In genomic region chr8:13037015-13037414, GRCm38 (mm10) we compare ENCODE assay signal across 10 mouse cellular contexts. TPM values are rescaled to one million over a fixed set of nuclear protein-coding genes. Genes with fewer than 3 reads are reported as not detected.
DNase-seq lines count a peak whose midpoint lies in the region; ATAC-seq and TF ChIP-seq lines count a peak whose summit lies in the region.
"Had no signal": no experiment of that assay in that cellular context is flagged by ENCODE, and none has a peak within 500 bp of the region (broad histone marks: within the 10 kb centered on the region; RNA-seq: fewer than 3 reads in every experiment).

Gene F10 (plus strand): TSS chr8:13037308.

- 57% methylated on average over 7 of the region's 7 CpGs for whole genome bisulfite sequencing in heart, embryonic 14.5 days
- WGBS in embryonic facial prominence, embryonic 15.5 days = 62% methylated on average over 7 of the region's 7 CpGs
- WGBS in limb, embryonic 14.5 days = 63% methylated on average over 7 of the region's 7 CpGs

- H3K4me2 ChIP-seq in heart, embryonic 14.5 days (ENCODE audit: low read length) = no peak within 1 kb of the TSS
- H3K4me2 ChIP-seq in embryonic facial prominence, embryonic 15.5 days (replicated peaks) = no peak within 1 kb of the TSS
- H3K4me2 ChIP-seq in limb, embryonic 14.5 days (replicated peaks; ENCODE audit: low read depth, low read length, severe bottlenecking) = no peak within 1 kb of the TSS
- H3K4me2 ChIP-seq: embryonic facial prominence, embryonic 13.5 days; lung, embryonic 14.5 days had no signal

- H3K36me3 ChIP-seq in heart, embryonic 14.5 days (ENCODE audit: control insufficient read depth, insufficient read depth, low read length) = no peaks in the 10 kb centered on the region
- H3K36me3 ChIP-seq in embryonic facial prominence, embryonic 15.5 days = no peaks in the 10 kb centered on the region
- H3K36me3 ChIP-seq in limb, embryonic 14.5 days (ENCODE audit: control insufficient read depth, insufficient read depth, low read length) = no peaks in the 10 kb centered on the region
- H3K36me3 ChIP-seq: embryonic facial prominence, embryonic 13.5 days had no signal

- H3K9ac ChIP-seq in heart, embryonic 14.5 days (ENCODE audit: low read length) = peak within 1 kb of the TSS; percentile 16; the same call in 1 of the 2 replicates
- H3K9ac ChIP-seq in embryonic facial prominence, embryonic 15.5 days = no peak within 1 kb of the TSS
- H3K9ac ChIP-seq in limb, embryonic 14.5 days (ENCODE audit: low read depth, low read length, severe bottlenecking) = 0 out of 2 replicates have a peak within 1 kb of the TSS, but pooled peaks have one; percentile 16
- H3K9ac ChIP-seq: embryonic facial prominence, embryonic 13.5 days; lung, embryonic 14.5 days had no signal

- TF ChIP-seq POLR2A in limb, embryonic 14.5 days (IDR thresholded peaks at IDR 0.05; ENCODE audit: borderline replicate concordance, extremely low read depth, insufficient read depth, insufficient read length) = no peak

- H3K4me1 ChIP-seq in heart, embryonic 14.5 days (ENCODE audit: control insufficient read depth in 2 of 2, insufficient read depth in 2 of 2, low read length in 2 of 2) = peaks cover 21 to 24% of the 10 kb centered on the region in 2 experiments
- H3K4me1 ChIP-seq in embryonic facial prominence, embryonic 15.5 days = peaks cover 8% of the 10 kb centered on the region; the same call in 1 of the 2 replicates
- no peaks in the 10 kb centered on the region for H3K4me1 ChIP-seq in limb, embryonic 14.5 days (ENCODE audit: control insufficient read depth, insufficient read depth, low read length)

- no peak within 1 kb of the TSS for H3K4me3 ChIP-seq in heart, embryonic 14.5 days (ENCODE audit: control insufficient read depth in 1 of 2, insufficient read depth in 1 of 2, low read depth in 1 of 2, low read length in 2 of 2)
- no peak within 1 kb of the TSS for H3K4me3 ChIP-seq in embryonic facial prominence, embryonic 15.5 days (replicated peaks)
- no peak within 1 kb of the TSS for H3K4me3 ChIP-seq in limb, embryonic 14.5 days (replicated peaks; ENCODE audit: low read length)
- H3K4me3 ChIP-seq: embryonic facial prominence, embryonic 13.5 days had no signal

- H3K27me3 ChIP-seq in heart, embryonic 14.5 days (ENCODE audit: control insufficient read depth, insufficient read depth, low read length) = no peaks in the 10 kb centered on the region
- no peaks in the 10 kb centered on the region for H3K27me3 ChIP-seq in embryonic facial prominence, embryonic 15.5 days
- H3K27me3 ChIP-seq in limb, embryonic 14.5 days (ENCODE audit: control insufficient read depth, insufficient read depth, low read length) = no peaks in the 10 kb centered on the region
- H3K27me3 ChIP-seq: embryonic facial prominence, embryonic 13.5 days had no signal

- peak within 1 kb of the TSS; percentile 34 to 67; a peak in 3 of 4 replicates for H3K27ac ChIP-seq in heart, embryonic 14.5 days (replicated peaks in 1 of 2; ENCODE audit: control insufficient read depth in 1 of 2, insufficient read depth in 1 of 2, low read depth in 2 of 2, low read length in 2 of 2)
- peak within 1 kb of the TSS; percentile 11; the same call in 1 of the 2 replicates for H3K27ac ChIP-seq in embryonic facial prominence, embryonic 15.5 days (replicated peaks)
- no peak within 1 kb of the TSS for H3K27ac ChIP-seq in limb, embryonic 14.5 days (replicated peaks; ENCODE audit: low read depth, low read length)
- H3K27ac ChIP-seq: embryonic facial prominence, embryonic 13.5 days had no signal

- DNase-seq in heart, adult 18-20 months = no peak
- no peak for DNase-seq in limb, embryonic 14.5 days (ENCODE audit: low spot score)
- no peak for DNase-seq in yolk sac, embryonic 10.5 days (ENCODE audit: low spot score)
- DNase-seq: gastrocnemius, postnatal 10 days; lung, embryonic 14.5 days had no signal

- H3K9me3 ChIP-seq in heart, embryonic 14.5 days (ENCODE audit: control insufficient read depth, low read length) = no peaks in the 10 kb centered on the region
- H3K9me3 ChIP-seq in embryonic facial prominence, embryonic 15.5 days (replicated peaks) = no peaks in the 10 kb centered on the region
- no peaks in the 10 kb centered on the region for H3K9me3 ChIP-seq in limb, embryonic 14.5 days (ENCODE audit: control insufficient read depth, low read length)
- H3K9me3 ChIP-seq: embryonic facial prominence, embryonic 13.5 days had no signal

- peak; percentile 44 for ATAC-seq in heart, embryonic 14.5 days (ENCODE audit: insufficient number of reproducible peaks, insufficient read depth, low FRiP score, low read depth)
- ATAC-seq in embryonic facial prominence, embryonic 15.5 days (ENCODE audit: insufficient number of reproducible peaks, low FRiP score, low TSS enrichment, low read depth) = no peak
- ATAC-seq in limb, embryonic 14.5 days (ENCODE audit: low FRiP score, low read depth) = no peak
- ATAC-seq in megakaryocyte, adult 5-6 weeks (ENCODE audit: poor library complexity, severe bottlenecking) = peak; percentile 74
- no peak for ATAC-seq in cerebellum, adult (ENCODE audit: insufficient number of reproducible peaks, low FRiP score, low TSS enrichment)

RNA-seq across cellular contexts. Expression of gene F10, which starts in this region (rescaled TPM):
- 0.96 and 1.2 TPM in 2 replicates for polyA plus RNA-seq in heart, embryonic 14.5 days (2014; fragmentation: Nextera tagmentation; extraction: Ambion mirVana)
- under 1 TPM; 0.27 to 0.44 TPM for total RNA-seq in heart, adult 18-20 months (2021)
- polyA plus RNA-seq in embryonic facial prominence, embryonic 15.5 days (2015; fragmentation: Nextera tagmentation; extraction: Ambion mirVana) = 0.13 and 0.67 TPM in 2 replicates
- polyA plus RNA-seq in limb, embryonic 14.5 days (2012; rRNA removed) = 0.19 and 0.28 TPM in 2 replicates
- polyA plus RNA-seq in limb, embryonic 14.5 days (2014; fragmentation: Nextera tagmentation; extraction: Ambion mirVana) = 0.22 and 0.26 TPM in 2 replicates
- total RNA-seq in megakaryocyte, adult 5-6 weeks (2015) = 50.6 and 57.5 TPM in 2 replicates
- 98.7 and 109 TPM in 2 replicates for total RNA-seq in megakaryocyte, adult 5-6 weeks (2017)

Comparison
In these comparisons a context has a peak if more than half of its experiments do, and no peak if none do; other contexts are left out.
1. RNA of gene F10 (total RNA-seq): 50.6 to 109 TPM in megakaryocyte, adult 5-6 weeks; 0.27 to 0.44 TPM in heart, adult 18-20 months; every median in the first group is over 10 times any median in the second.
2. ATAC-seq: peak in heart, embryonic 14.5 days (single experiment) and megakaryocyte, adult 5-6 weeks (single experiment); none in embryonic facial prominence, embryonic 15.5 days (single experiment), limb, embryonic 14.5 days (single experiment) and cerebellum, adult (single experiment).